Mouse (Mus musculus) stomach, postnatal 0 days (tissue): ENCODE results near the gene Rpa3. TPM values are rescaled to one million over a fixed set of nuclear protein-coding genes. Genes with fewer than 3 reads are reported as not detected.
A peak's percentile ranks its signal among the peaks of the same experiment; 100 is the strongest.

Source experiments
- ATAC-seq: fragments of 200-750 bp; cut with Nextera tagmentation; 2 replicates; pipeline ENCODE4 v1.8.0; 2017; ENCODE audit not compliant: low FRiP score, low TSS enrichment
- DNase-seq: peaks from one replicate; pipeline ENCODE4 v3.0.0-alpha.2; 2016; ENCODE audit warnings: low spot score
- H3K27ac ChIP-seq: fragments of 300-500 bp; sonication (generic); replicated peaks from 2 replicates; pipeline ENCODE4 v1.5.1; 2014; ENCODE audit warnings: mild to moderate bottlenecking, control low read depth
- H3K27me3 ChIP-seq: fragments of 300-500 bp; sonication (generic); 2 replicates; pipeline ENCODE4 v1.6.1; 2014; ENCODE audit warnings: low read length; ENCODE audit not compliant: control insufficient read depth, insufficient read depth
- H3K36me3 ChIP-seq: fragments of 300-500 bp; sonication (generic); 2 replicates; pipeline ENCODE4 v1.6.1; 2014; ENCODE audit warnings: low read length, mixed read lengths; ENCODE audit not compliant: control insufficient read depth, insufficient read depth
- H3K4me1 ChIP-seq: fragments of 300-500 bp; sonication (generic); replicated peaks from 2 replicates; pipeline ENCODE4 v1.6.1; 2014; ENCODE audit warnings: antibody characterized with exemption; ENCODE audit not compliant: control insufficient read depth, insufficient read depth
- H3K4me2 ChIP-seq: fragments of 300-500 bp; sonication (generic); replicated peaks from 2 replicates; pipeline ENCODE4 v1.6.1; 2014; ENCODE audit warnings: low read depth, mild to moderate bottlenecking, control low read depth, moderate library complexity
- H3K4me3 ChIP-seq: fragments of 300-500 bp; sonication (generic); 2 replicates; pipeline ENCODE4 v1.5.1; 2014; ENCODE audit warnings: low read depth, low read length, control low read depth
- H3K9ac ChIP-seq: fragments of 300-500 bp; sonication (generic); 2 replicates; pipeline ENCODE4 v1.6.1; 2014; ENCODE audit warnings: mild to moderate bottlenecking, low read length, control low read depth, mixed read lengths
- H3K9me3 ChIP-seq: fragments of 300-500 bp; sonication (generic); 2 replicates; pipeline ENCODE4 v1.6.1; 2016; ENCODE audit warnings: low read length; ENCODE audit not compliant: control insufficient read depth
- CTCF ChIP-seq: IDR thresholded peaks from 2 replicates; pipeline ENCODE4 v1.5.1; 2016; ENCODE audit warnings: antibody characterized with exemption, low read depth, mild to moderate bottlenecking, moderate library complexity
- EP300 ChIP-seq: optimal IDR thresholded peaks from 2 replicates; pipeline ENCODE3; 2016; ENCODE audit warnings: antibody characterized with exemption
- WGBS: fragments of 180-500 bp; shearing (Covaris S2); extraction: QIAGEN DNeasy Blood & Tissue Kit; methylation state at CpG from one replicate; pipeline ENCODE4 v1.1.7; 2014; 5-methylcytosine and 5-hydroxymethylcytosine counted together
- polyA plus RNA-seq: library from polyadenylated mRNA; unstranded; fragments of >200 nt; fragmentation: Nextera tagmentation; extraction: Ambion mirVana; gene quantifications from 2 replicates; pipeline ENCODE4 v1.2.1, GENCODE M21; 2015

Rpa3 gene
- polyA plus RNA-seq, 1 experiment from 2014 or later = 96.9 TPM

GRCm38 (mm10) chr6:8288755-8289580, 30.0 kb upstream of the Rpa3 start:
- Histone ChIP-seq H3K27ac (no peak overlapping the region), H3K36me3 (no peaks in the 10 kb centered on the region), H3K27me3 (no peaks in the 10 kb centered on the region), H3K4me3 (no peak overlapping the region), H3K4me1 (no peaks in the 10 kb centered on the region), H3K9me3 (no peaks in the 10 kb centered on the region), H3K9ac (no peak overlapping the region), H3K4me2 (no peak overlapping the region)
- 80% methylated on average over 4 of the region's 4 CpGs for WGBS
- ATAC-seq (no peak), DNase-seq (no peak)
- no peak for TF ChIP-seq CTCF

GRCm38 (mm10) chr6:8286146-8286545, 27.2 kb upstream of the Rpa3 start:
- no peak overlapping the region for H3K9ac ChIP-seq
- no peak for TF ChIP-seq EP300
- TF ChIP-seq CTCF = no peak
- H3K4me2 ChIP-seq = no peak overlapping the region

GRCm38 (mm10) chr6:8285401-8285960, 26.5 kb upstream of the Rpa3 start:
- H3K4me1 ChIP-seq = no peaks in the 10 kb centered on the region
- no peak overlapping the region for H3K9ac ChIP-seq
- DNase-seq = no peak
- H3K4me3 ChIP-seq = no peak overlapping the region
- 59% methylated on average over 3 of the region's 3 CpGs for WGBS
- no peak overlapping the region for H3K4me2 ChIP-seq
- H3K27me3 ChIP-seq = no peaks in the 10 kb centered on the region
- no peak for TF ChIP-seq CTCF
- no peak for TF ChIP-seq EP300
- ATAC-seq = no peak
- no peaks in the 10 kb centered on the region; the same call in 1 of the 2 replicates for H3K36me3 ChIP-seq
- no peaks in the 10 kb centered on the region for H3K9me3 ChIP-seq
- no peak overlapping the region for H3K27ac ChIP-seq

More at GRCm38 (mm10) chr6:8286146-8286545, 27.2 kb upstream of the Rpa3 start:
- Histone ChIP-seq H3K4me1 (no peaks in the 10 kb centered on the region), H3K27ac (no peak overlapping the region), H3K27me3 (no peaks in the 10 kb centered on the region), H3K9me3 (no peaks in the 10 kb centered on the region), H3K36me3 (no peaks in the 10 kb centered on the region), H3K4me3 (no peak overlapping the region)
- ATAC-seq (no peak), DNase-seq (no peak)
- 88% methylated on average over 3 of the region's 3 CpGs for WGBS

GRCm38 (mm10) chr6:8283255-8283654, 24.3 kb upstream of the Rpa3 start:
- Histone ChIP-seq H3K27me3 (no peaks in the 10 kb centered on the region), H3K4me3 (no peak overlapping the region), H3K9me3 (no peaks in the 10 kb centered on the region), H3K4me1 (no peaks in the 10 kb centered on the region), H3K36me3 (no peaks in the 10 kb centered on the region; the same call in 1 of the 2 replicates), H3K27ac (no peak overlapping the region), H3K9ac (no peak overlapping the region), H3K4me2 (no peak overlapping the region)
- no peak for TF ChIP-seq CTCF
- ATAC-seq (no peak), DNase-seq (no peak)
- 70% methylated on average over 4 of the region's 4 CpGs for WGBS

GRCm38 (mm10) chr6:8278426-8279002, 19.5 kb upstream of the Rpa3 start:
- Histone ChIP-seq H3K27me3 (no peaks in the 10 kb centered on the region), H3K27ac (no peak overlapping the region), H3K36me3 (no peaks in the 10 kb centered on the region; the same call in 1 of the 2 replicates), H3K4me1 (no peaks in the 10 kb centered on the region), H3K9me3 (no peaks in the 10 kb centered on the region), H3K9ac (no peak overlapping the region), H3K4me3 (no peak overlapping the region), H3K4me2 (no peak overlapping the region)
- no peak for ATAC-seq
- TF ChIP-seq CTCF (peak; percentile 58), EP300 (no peak)
- 72% methylated on average over 5 of the region's 5 CpGs for WGBS
- DNase-seq = no peak

GRCm38 (mm10) chr6:8276431-8276830, 17.5 kb upstream of the Rpa3 start:
- 49% methylated on average over 4 of the region's 4 CpGs for WGBS
- no peak for DNase-seq
- Histone ChIP-seq H3K27ac (no peak overlapping the region), H3K27me3 (no peaks in the 10 kb centered on the region), H3K9me3 (no peaks in the 10 kb centered on the region), H3K4me1 (no peaks in the 10 kb centered on the region), H3K36me3 (no peaks in the 10 kb centered on the region; the same call in 1 of the 2 replicates), H3K4me3 (no peak overlapping the region), H3K9ac (no peak overlapping the region), H3K4me2 (no peak overlapping the region)
- no peak for ATAC-seq
- TF ChIP-seq CTCF (no peak), EP300 (no peak)
